Mouse (Mus musculus) liver, embryonic 16.5 days (tissue): ENCODE measurements around the gene Ext2. TPM values are rescaled to one million over a fixed set of nuclear protein-coding genes. Genes with fewer than 3 reads are reported as not detected.
A peak's percentile ranks its signal among the peaks of the same experiment; 100 is the strongest.

Experiments
- ATAC-seq: fragments of 200-750 bp; cut with Nextera tagmentation; 2 replicates; pipeline ENCODE4 v1.8.0; 2017; ENCODE audit warnings: low read depth, mild to moderate bottlenecking, moderate number of reproducible peaks, moderate library complexity
- H3K27ac ChIP-seq: fragments of 300-500 bp; sonication (generic); 2 replicates; pipeline ENCODE4 v1.5.1; 2014; ENCODE audit warnings: mild to moderate bottlenecking, low read length
- H3K27me3 ChIP-seq: fragments of 300-500 bp; sonication (generic); 2 replicates; pipeline ENCODE4 v1.6.1; 2014; ENCODE audit warnings: low read depth, low read length, mixed read lengths; ENCODE audit not compliant: control insufficient read depth, insufficient read depth
- H3K36me3 ChIP-seq: fragments of 300-500 bp; sonication (generic); 2 replicates; pipeline ENCODE4 v1.6.1; 2014; ENCODE audit warnings: mild to moderate bottlenecking; ENCODE audit not compliant: control insufficient read depth, insufficient read depth
- H3K4me1 ChIP-seq: fragments of 300-500 bp; sonication (generic); 2 replicates; pipeline ENCODE4 v1.6.1; 2014; ENCODE audit warnings: low read depth, low read length, mixed read lengths; ENCODE audit not compliant: control insufficient read depth
- H3K4me2 ChIP-seq: fragments of 300-500 bp; sonication (generic); 2 replicates; pipeline ENCODE4 v1.6.1; 2014; ENCODE audit warnings: low read depth, low read length, mixed read lengths
- H3K4me3 ChIP-seq: fragments of 300-500 bp; sonication (generic); 2 replicates; pipeline ENCODE4 v1.5.1; 2014; ENCODE audit warnings: low read depth, mild to moderate bottlenecking, low read length
- H3K9ac ChIP-seq: fragments of 300-500 bp; sonication (generic); 2 replicates; pipeline ENCODE4 v1.6.1; 2014; ENCODE audit warnings: low read depth, low read length
- H3K9me3 ChIP-seq: fragments of 300-500 bp; sonication (generic); replicated peaks from 2 replicates; pipeline ENCODE4 v1.6.1; 2016; ENCODE audit warnings: low read length; ENCODE audit not compliant: control insufficient read depth
- WGBS: fragments of 180-500 bp; shearing (Covaris S2); extraction: QIAGEN DNeasy Blood & Tissue Kit; methylation state at CpG from one replicate; pipeline ENCODE4 v1.1.7; 2014; ENCODE audit not compliant: insufficient replicate concordance; 5-methylcytosine and 5-hydroxymethylcytosine counted together
- polyA plus RNA-seq: library from polyadenylated mRNA; unstranded; fragments of >200 nt; fragmentation: Nextera tagmentation; extraction: Ambion mirVana; gene quantifications from 2 replicates; pipeline ENCODE4 v1.2.1, GENCODE M21; 2015

The Ext2 gene
- polyA plus RNA-seq, 1 experiment from 2014 or later, result 27.0 TPM

GRCm38 (mm10) chr2:93797162-93797795 is 25.1 kb downstream of the Ext2 start:
- no peak overlapping the region for H3K27ac ChIP-seq
- H3K4me1 ChIP-seq, result no peaks in the 10 kb centered on the region
- WGBS, result 78% methylated on average over 19 of the region's 19 CpGs
- peaks cover 2% of the 10 kb centered on the region; the same call in 1 of the 2 replicates for H3K36me3 ChIP-seq
- no peaks in the 10 kb centered on the region for H3K9me3 ChIP-seq
- no peak overlapping the region for H3K4me3 ChIP-seq
- no peak overlapping the region for H3K9ac ChIP-seq
- H3K27me3 ChIP-seq, result no peaks in the 10 kb centered on the region
- ATAC-seq, result no peak
- no peak overlapping the region for H3K4me2 ChIP-seq

- WGBS, result 67% methylated on average over 5 of the region's 5 CpGs
- H3K36me3 ChIP-seq, result no peaks in the 10 kb centered on the region
- H3K27ac ChIP-seq, result no peak overlapping the region
- no peak overlapping the region for H3K4me3 ChIP-seq
- no peak overlapping the region for H3K4me2 ChIP-seq
- no peak overlapping the region for H3K9ac ChIP-seq
- H3K9me3 ChIP-seq, result no peaks in the 10 kb centered on the region
- H3K27me3 ChIP-seq, result no peaks in the 10 kb centered on the region
- H3K4me1 ChIP-seq, result no peaks in the 10 kb centered on the region; the same call in 1 of the 2 replicates
- no peak for ATAC-seq
Observed at GRCm38 (mm10) chr2:93794375-93794774, 28.0 kb downstream of the Ext2 start.

DNA sequence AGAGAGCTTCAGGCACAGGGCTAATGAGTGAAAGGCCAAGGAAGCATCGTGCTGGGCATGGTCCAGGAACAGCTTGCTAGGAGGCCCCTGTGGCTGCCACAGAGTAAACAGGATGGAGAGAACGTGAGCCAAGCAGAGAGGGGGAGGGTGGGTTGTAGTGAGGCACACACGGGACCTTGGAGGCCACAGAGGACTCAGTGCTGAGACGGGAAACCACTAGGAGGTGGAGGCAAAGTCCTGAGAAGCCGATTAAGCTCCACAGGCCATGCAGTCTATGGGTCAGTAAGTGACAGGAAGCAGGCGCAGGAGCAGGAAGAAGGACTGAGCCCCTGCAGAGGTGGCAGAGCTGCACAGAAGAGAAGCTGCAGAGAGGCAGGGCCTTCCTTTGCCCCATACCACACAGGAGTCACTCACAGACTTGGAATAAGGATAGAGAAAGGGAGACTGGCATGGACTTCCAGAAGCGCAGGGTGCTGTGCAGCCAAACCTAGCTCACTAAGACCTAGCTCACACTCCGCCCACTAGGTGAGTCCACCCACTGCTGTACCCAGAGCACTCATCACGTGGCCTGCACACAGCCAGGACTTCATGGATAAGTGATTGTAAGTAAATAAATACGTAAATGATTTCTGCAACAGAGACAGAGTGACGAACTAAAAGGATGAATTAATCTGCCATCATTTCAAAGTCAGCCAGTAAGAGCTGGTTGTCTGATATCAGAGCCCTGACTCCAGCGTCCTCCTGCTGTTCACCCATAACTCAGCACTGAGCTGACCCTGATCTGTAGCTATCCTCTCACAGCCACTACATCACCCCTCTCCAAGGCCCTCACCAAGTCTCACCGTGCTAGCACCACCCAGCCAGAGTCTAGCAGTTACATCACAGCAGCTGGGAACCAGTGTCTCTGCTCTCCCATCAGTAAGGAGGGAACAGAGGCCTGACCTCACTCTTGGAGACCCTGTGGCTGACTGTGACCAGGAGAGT is 30.6 kb downstream of the Ext2 start:
- ATAC-seq, result peak; percentile 90
- Histone ChIP-seq H3K9ac (no peak overlapping the region), H3K27me3 (no peaks in the 10 kb centered on the region), H3K9me3 (no peaks in the 10 kb centered on the region), H3K4me2 (no peak overlapping the region), H3K36me3 (no peaks in the 10 kb centered on the region), H3K27ac (peak overlapping the region; percentile 53), H3K4me1 (no peaks in the 10 kb centered on the region; the same call in 1 of the 2 replicates), H3K4me3 (no peak overlapping the region)
- WGBS, result 39% methylated on average over 13 of the region's 13 CpGs

GRCm38 (mm10) chr2:93790798-93791345 is 31.5 kb downstream of the Ext2 start:
- no peak overlapping the region for H3K4me3 ChIP-seq
- H3K4me2 ChIP-seq, result no peak overlapping the region
- no peak overlapping the region for H3K9ac ChIP-seq
- H3K27ac ChIP-seq, result peak overlapping the region; percentile 18; the same call in 1 of the 2 replicates
- H3K27me3 ChIP-seq, result no peaks in the 10 kb centered on the region
- H3K9me3 ChIP-seq, result no peaks in the 10 kb centered on the region
- no peak for ATAC-seq
- WGBS, result 64% methylated on average over 4 of the region's 4 CpGs
- H3K36me3 ChIP-seq, result no peaks in the 10 kb centered on the region
- H3K4me1 ChIP-seq, result no peaks in the 10 kb centered on the region; the same call in 1 of the 2 replicates

- no peak overlapping the region for H3K27ac ChIP-seq
- no peaks in the 10 kb centered on the region; the same call in 1 of the 2 replicates for H3K4me1 ChIP-seq
- no peak for ATAC-seq
- no peak overlapping the region for H3K4me2 ChIP-seq
- no peak overlapping the region for H3K4me3 ChIP-seq
- H3K9me3 ChIP-seq, result no peaks in the 10 kb centered on the region
- WGBS, result 79% methylated on average over 5 of the region's 5 CpGs
- no peak overlapping the region for H3K9ac ChIP-seq
- no peaks in the 10 kb centered on the region for H3K36me3 ChIP-seq
- no peaks in the 10 kb centered on the region for H3K27me3 ChIP-seq
Observed at GRCm38 (mm10) chr2:93788557-93788956, 33.8 kb downstream of the Ext2 start.

GRCm38 (mm10) chr2:93786175-93786574 is 36.2 kb downstream of the Ext2 start:
- Histone ChIP-seq H3K27me3 (no peaks in the 10 kb centered on the region), H3K9ac (no peak overlapping the region), H3K9me3 (no peaks in the 10 kb centered on the region), H3K4me3 (no peak overlapping the region), H3K27ac (no peak overlapping the region), H3K4me1 (no peaks in the 10 kb centered on the region), H3K36me3 (no peaks in the 10 kb centered on the region), H3K4me2 (no peak overlapping the region)
- whole genome bisulfite sequencing, result 52% methylated on average over 4 of the region's 4 CpGs
- ATAC-seq, result no peak

GRCm38 (mm10) chr2:93785432-93785798 is 37.0 kb downstream of the Ext2 start:
- H3K27ac ChIP-seq, result no peak overlapping the region
- no peak overlapping the region for H3K4me2 ChIP-seq
- H3K4me1 ChIP-seq, result no peaks in the 10 kb centered on the region
- no peak overlapping the region for H3K9ac ChIP-seq
- no peak for ATAC-seq
- H3K27me3 ChIP-seq, result no peaks in the 10 kb centered on the region
- no peaks in the 10 kb centered on the region for H3K36me3 ChIP-seq
- no peaks in the 10 kb centered on the region for H3K9me3 ChIP-seq
- 70% methylated on average over 2 of the region's 2 CpGs for WGBS
- H3K4me3 ChIP-seq, result no peak overlapping the region

DNA sequence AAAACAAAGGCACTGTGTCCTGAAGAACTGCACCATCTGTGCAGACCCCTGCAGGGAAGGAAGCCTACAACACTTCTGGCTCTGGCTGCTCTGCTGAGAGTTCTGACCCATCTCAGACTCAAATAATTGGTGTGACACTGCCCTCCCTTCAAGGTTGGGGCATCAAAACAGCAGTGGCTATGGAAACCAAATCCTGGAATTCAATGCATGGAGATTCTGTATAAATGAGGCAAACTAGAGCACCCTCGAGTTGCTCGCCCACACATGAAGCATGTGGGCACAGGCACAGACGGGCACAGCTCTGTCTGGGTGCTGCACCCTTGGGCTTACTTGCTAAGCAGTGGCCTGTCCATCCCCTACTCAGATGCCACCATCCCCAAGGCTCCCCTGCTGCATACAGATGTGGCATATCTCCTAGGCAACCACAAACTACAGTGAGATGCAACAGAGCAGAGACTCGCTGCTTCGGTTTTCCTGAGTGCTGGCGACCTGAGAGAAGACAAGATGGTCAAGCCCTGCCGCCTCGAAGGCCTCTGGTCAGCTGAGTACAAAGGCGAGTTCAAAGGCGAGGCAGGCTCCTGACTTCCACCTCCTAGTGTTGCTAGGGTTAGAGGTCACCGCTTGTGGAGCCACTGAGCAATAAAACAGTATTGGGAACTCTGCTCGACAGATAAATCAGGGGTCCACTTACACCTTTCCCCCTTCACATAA is 37.5 kb downstream of the Ext2 start:
- Histone ChIP-seq H3K4me1 (no peaks in the 10 kb centered on the region), H3K4me2 (no peak overlapping the region), H3K4me3 (no peak overlapping the region), H3K9ac (no peak overlapping the region), H3K9me3 (no peaks in the 10 kb centered on the region), H3K36me3 (no peaks in the 10 kb centered on the region), H3K27ac (no peak overlapping the region), H3K27me3 (no peaks in the 10 kb centered on the region)
- ATAC-seq, result no peak
- 61% methylated on average over 12 of the region's 12 CpGs for WGBS
